ENCODE assay signal across 10 mouse cellular contexts in genomic region chr12:16151170-16151702, GRCm38 (mm10).
DNase-seq lines count a peak whose midpoint lies in the region; ATAC-seq lines count a peak whose summit lies in the region.
"Had no signal": no experiment of that assay in that cellular context is flagged by ENCODE, and none has a peak within 500 bp of the region (broad histone marks: within the 10 kb centered on the region; RNA-seq: fewer than 3 reads in every experiment).

No protein-coding gene starts in this region.

- H3K36me3 ChIP-seq in midbrain, embryonic 16.5 days (ENCODE audit: control insufficient read depth, insufficient read depth, low read length) = no peaks in the 10 kb centered on the region
- no peaks in the 10 kb centered on the region for H3K36me3 ChIP-seq in midbrain, embryonic 10.5 days

- 54% methylated on average over 5 of the region's 5 CpGs for WGBS in midbrain, embryonic 16.5 days
- WGBS in midbrain, embryonic 10.5 days = 78% methylated on average over 5 of the region's 5 CpGs

- H3K4me1 ChIP-seq in midbrain, embryonic 16.5 days (ENCODE audit: control insufficient read depth, insufficient read depth, low read length) = peaks cover 9% of the 10 kb centered on the region
- peaks cover 8% of the 10 kb centered on the region; the same call in 1 of the 2 replicates for H3K4me1 ChIP-seq in midbrain, embryonic 10.5 days

- no peak overlapping the region for H3K9ac ChIP-seq in midbrain, embryonic 16.5 days (ENCODE audit: low read depth, low read length)

- ATAC-seq in midbrain, embryonic 16.5 days = peak; percentile 41; the same call in 1 of the 2 replicates
- no peak for ATAC-seq in erythroblast, adult 5-6 weeks (replicated peaks; ENCODE audit: low FRiP score, poor library complexity, severe bottlenecking)

- H3K9me3 ChIP-seq in midbrain, embryonic 16.5 days (replicated peaks; ENCODE audit: control insufficient read depth, low read length, poor library complexity, severe bottlenecking) = no peaks in the 10 kb centered on the region
- H3K9me3 ChIP-seq in midbrain, embryonic 10.5 days (replicated peaks) = no peaks in the 10 kb centered on the region

- H3K4me2 ChIP-seq in midbrain, embryonic 16.5 days (ENCODE audit: low read length) = no peak overlapping the region

- H3K27ac ChIP-seq in midbrain, embryonic 16.5 days (ENCODE audit: low read length) = 0 out of 2 replicates have a peak overlapping the region, but pooled peaks have one; percentile 9
- no peak overlapping the region for H3K27ac ChIP-seq in midbrain, embryonic 10.5 days (replicated peaks)

- no peaks in the 10 kb centered on the region for H3K27me3 ChIP-seq in midbrain, embryonic 16.5 days (ENCODE audit: control insufficient read depth, insufficient read depth, low read depth, low read length)
- H3K27me3 ChIP-seq in midbrain, embryonic 10.5 days (ENCODE audit: low read depth, poor library complexity, severe bottlenecking) = no peaks in the 10 kb centered on the region
- H3K27me3 ChIP-seq: CH12.LX; megakaryocyte, embryonic 14.5 days had no signal

- H3K4me3 ChIP-seq in midbrain, embryonic 16.5 days (ENCODE audit: low read depth, low read length) = no peak overlapping the region
- no peak overlapping the region for H3K4me3 ChIP-seq in midbrain, embryonic 10.5 days
- H3K4me3 ChIP-seq: megakaryocyte, embryonic 14.5 days had no signal

- peak; percentile 54 for DNase-seq in gastrocnemius, adult 18-20 months (ENCODE audit: low spot score)
- DNase-seq in gastrocnemius, postnatal 4 days (ENCODE audit: low spot score in 2 of 2) = no peak
- no peak for DNase-seq in midbrain, embryonic 10.5 days (ENCODE audit: low spot score)
- peak; percentile 5 to 57 for DNase-seq in kidney, postnatal 25 days
- DNase-seq in right cerebral cortex, postnatal 10 days (ENCODE audit: low spot score in 2 of 2) = peak; percentile 32 to 48
- no peak for DNase-seq in T-cell, adult 2 months (ENCODE audit: low spot score)

Comparison
In these comparisons a context has a peak if more than half of its experiments do, and no peak if none do; other contexts are left out.
1. DNase-seq: peak in gastrocnemius, adult 18-20 months (single experiment), kidney, postnatal 25 days (2 of 2) and right cerebral cortex, postnatal 10 days (2 of 2); none in gastrocnemius, postnatal 4 days (0 of 2), midbrain, embryonic 10.5 days (single experiment) and T-cell, adult 2 months (single experiment).